Mouse (Mus musculus) olfactory bulb, adult 2 months (tissue): ENCODE results near the gene Ccn6.

Experiments used
- CTCF ChIP-seq: fragments of 200-500 bp; IDR thresholded peaks from 2 replicates; pipeline ENCODE4 v1.5.1; 2012; ENCODE audit warnings: low read depth, mild to moderate bottlenecking, low read length, moderate library complexity; ENCODE audit not compliant: insufficient read depth
- POLR2A ChIP-seq: fragments of 200-500 bp; IDR thresholded peaks from 2 replicates; pipeline ENCODE4 v1.6.1; 2012; ENCODE audit warnings: mild to moderate bottlenecking, low read depth, low read length, moderate library complexity; ENCODE audit not compliant: insufficient read depth

- TF ChIP-seq CTCF, result no peak
- TF ChIP-seq POLR2A, result no peak
These were observed 2.1 kb upstream of the Ccn6 start for GRCm38 (mm10) chr10:39165632-39166115.
